Mouse (Mus musculus) erythroblast, adult 5-6 weeks (primary cell): ENCODE data around the gene Ier5. TPM values are rescaled to one million over a fixed set of nuclear protein-coding genes. Genes with fewer than 3 reads are reported as not detected.

ENCODE experiments used
- ATAC-seq: replicated peaks from 2 replicates; pipeline ENCODE4 v1.8.0; 2016; ENCODE audit warnings: moderate number of reproducible peaks, mild to moderate bottlenecking, moderate TSS enrichment, inconsistent platforms; ENCODE audit not compliant: poor library complexity, low FRiP score, severe bottlenecking
- total RNA-seq, 2 experiments: library from RNA; stranded (forward) in 1 of 2; stranded (reverse) in 1 of 2; fragments of 150-400 nt in 1 of 2; fragments of 200-764, 138-1000 nt in 1 of 2; gene quantifications; 2 replicates each; pipeline versions ENCODE4 v1.2.3 to v1.2.4; 2015 to 2017; ENCODE audit warnings: low replicate concordance in 2 of 2

The Ier5 gene
- total RNA-seq, 2 experiments from 2014 or later, result 7.5 to 7.6 TPM

DNA sequence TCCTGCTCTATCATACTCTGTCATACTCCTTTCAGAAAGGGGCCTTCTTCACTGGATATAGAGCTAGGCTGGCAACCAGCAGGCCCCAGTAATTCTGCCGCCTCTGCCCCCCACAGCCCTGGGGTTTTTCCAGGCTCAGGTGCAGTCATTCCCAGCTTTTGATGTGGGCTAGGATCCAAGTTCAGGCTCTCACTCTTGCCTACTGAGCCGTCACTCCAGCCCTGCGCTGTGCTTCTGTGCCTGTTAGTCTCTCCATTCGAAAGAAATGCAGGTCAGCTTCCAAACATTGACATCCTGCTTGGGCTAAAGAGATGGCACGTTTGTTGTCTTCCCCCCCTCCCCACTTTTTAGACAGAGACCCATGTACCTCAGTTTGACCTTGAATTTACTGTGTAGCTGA, 39.2 kb downstream of the Ier5 start:
- no peak for ATAC-seq

DNA sequence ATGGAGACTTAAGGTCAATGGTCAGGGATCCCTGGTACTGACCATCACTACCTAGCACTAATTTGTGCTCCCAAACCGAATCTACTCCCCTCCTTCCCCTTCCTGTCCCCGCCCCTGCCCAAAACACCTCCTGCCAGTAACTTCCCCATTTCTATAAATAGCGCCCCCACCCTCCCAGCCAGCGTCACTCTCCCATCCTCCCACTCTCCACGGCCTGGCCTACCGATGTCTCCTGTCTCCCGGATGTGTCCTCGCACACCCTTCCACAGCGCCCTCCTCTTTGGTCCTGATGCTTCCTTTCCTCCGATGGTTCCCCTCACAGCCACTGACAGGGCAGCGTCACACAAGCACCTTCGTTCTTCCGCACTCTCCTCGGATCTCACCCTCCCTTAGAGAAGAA, 39.9 kb downstream of the Ier5 start:
- no peak for ATAC-seq

DNA sequence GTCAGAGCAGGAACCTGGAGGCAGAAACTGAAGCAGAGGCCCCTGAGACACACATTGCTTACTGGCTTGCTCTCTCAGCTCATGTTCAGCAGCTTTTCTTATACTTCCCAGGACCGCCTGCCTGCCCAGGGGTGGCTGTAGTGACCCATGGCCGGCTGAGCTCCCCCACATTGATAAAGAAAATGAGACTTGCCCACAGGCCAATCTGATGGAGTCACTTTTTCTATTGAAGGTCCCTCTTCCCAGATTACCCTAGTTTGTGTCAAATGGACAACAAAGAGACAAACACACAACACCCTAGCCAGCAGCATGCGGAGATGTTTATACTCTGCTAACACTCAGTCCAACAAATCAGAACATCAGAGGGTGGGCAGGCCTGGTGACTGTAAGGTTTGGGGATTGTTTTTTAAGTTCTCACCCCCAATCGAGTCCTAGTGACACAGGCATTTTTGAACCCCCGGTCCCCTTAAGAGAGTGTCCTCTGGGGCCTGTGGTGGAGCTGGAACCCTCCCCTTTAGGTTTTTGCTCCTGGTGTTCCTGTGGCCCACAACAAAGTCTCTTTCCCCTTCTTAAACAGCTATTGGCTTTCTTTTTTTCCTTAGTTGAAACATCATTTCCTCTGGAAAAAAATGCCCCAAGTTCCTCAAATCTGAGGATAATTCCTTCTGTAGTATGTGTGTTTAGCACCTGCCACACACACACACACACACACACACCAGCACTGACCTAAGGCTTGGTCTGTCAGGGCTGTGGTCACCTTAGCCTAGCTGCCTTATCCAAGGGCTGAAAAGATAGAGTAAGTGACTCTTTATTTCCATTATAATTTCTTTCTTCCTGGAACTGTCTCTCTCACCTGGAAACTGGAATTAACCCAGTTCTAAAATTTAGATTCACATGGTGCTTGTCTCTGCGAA, 41.1 kb downstream of the Ier5 start:
- ATAC-seq, result no peak

DNA sequence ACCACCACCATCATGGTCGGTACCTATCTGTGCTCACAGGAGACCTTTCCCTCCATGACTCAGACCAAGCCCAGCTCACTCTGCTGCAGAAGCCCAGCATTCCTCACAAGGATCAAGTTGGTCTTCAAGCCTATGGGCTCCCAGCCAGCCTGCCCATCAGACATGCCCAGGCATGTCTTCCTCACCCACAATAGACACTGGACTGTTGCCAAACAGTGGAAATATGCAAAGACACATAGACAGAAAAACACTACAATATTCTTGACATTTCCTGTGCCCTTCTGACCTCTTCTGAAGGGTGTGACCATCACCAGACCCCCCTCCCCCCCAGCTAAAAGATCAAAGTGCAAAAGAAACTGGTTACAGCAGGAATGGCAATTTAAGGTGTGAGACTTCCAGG, 43.3 kb downstream of the Ier5 start:
- ATAC-seq, result no peak

DNA sequence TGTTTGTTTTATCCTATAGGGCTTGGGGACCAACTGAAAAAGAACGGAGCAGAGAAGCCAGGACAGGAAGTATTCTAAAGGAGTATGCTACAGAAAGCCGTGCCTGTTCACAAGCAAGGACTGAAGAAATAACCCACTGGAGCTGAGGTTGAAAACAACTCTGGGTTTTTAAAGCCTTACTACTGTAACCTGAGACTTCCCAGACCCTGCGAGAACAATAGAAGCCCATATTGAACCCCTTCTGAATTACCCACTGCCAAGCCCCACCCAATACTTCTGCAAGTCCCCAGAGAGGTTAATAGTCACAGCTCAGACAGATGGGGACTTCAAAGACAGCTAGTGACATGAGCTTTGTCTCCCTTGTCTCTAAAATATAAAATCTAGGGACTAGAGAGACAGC, 44.4 kb downstream of the Ier5 start:
- no peak for ATAC-seq

DNA sequence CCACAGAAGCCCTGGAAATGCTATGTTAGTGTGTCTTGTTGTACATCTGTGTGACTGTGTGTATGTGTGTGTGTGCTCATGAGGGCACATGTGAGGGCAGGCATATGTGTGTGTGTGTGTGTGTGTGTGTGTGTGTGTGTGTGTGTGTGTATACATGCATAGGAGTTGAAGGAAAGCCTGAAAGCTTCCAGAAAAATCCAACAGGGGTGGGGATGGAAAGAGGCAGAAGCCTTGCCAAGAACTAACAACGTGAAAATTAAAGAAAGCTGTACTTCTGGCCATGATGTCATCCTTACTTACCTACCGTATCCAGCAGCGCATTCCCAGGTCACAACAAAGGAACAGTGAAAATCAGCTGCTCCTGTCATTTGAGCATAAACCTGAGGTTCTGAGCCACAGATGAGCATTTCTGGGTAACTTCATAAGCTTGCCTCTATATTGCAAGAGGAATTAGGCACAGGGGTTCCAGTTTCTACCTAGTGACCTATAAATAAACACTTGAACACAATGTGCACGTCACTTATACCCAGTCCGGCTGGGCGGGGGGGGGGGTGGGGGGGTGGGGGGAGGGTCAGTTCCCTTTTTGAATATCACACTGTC, 45.0 kb downstream of the Ier5 start:
- no peak for ATAC-seq

DNA sequence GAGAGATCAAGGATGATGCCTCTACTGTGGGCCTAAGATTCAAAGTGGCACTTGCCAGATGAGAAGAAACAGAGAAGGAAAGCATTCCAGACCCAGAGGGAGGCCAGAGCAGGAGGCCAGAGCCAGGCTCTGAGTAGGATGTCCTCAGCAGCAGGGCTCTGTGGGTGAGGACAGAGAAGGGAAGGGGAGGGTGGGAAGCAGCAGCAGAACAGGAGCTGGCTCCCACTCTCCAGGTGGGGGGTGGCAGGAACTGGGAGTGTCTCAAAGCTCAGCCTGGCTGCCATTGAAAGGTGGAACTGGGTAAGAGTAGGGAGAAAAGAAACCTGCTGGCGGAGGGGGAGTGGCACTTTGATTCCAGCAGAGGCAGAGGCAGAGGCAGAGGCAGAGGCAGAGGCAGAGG, 46.1 kb downstream of the Ier5 start:
- no peak for ATAC-seq

DNA sequence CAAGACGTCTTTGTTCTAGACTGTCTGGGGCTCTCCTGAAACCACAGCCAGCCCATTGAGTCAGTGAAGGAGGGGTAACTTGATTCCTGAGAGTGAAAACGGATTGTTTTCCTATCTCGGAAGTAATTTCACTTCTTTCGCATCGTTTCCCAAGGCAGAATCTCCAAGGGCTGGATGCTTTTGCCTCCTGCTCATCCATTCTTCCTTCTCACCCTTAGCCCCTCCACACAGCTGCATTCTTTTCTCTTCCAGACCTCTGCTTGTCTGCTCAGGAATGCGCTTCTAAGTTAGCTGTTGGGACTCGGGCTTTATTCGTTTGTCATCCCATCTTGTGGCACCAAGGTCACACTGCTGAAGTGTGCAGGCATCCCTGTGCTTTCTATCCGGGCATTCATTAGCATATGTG, 46.7 kb downstream of the Ier5 start:
- ATAC-seq, result no peak

DNA sequence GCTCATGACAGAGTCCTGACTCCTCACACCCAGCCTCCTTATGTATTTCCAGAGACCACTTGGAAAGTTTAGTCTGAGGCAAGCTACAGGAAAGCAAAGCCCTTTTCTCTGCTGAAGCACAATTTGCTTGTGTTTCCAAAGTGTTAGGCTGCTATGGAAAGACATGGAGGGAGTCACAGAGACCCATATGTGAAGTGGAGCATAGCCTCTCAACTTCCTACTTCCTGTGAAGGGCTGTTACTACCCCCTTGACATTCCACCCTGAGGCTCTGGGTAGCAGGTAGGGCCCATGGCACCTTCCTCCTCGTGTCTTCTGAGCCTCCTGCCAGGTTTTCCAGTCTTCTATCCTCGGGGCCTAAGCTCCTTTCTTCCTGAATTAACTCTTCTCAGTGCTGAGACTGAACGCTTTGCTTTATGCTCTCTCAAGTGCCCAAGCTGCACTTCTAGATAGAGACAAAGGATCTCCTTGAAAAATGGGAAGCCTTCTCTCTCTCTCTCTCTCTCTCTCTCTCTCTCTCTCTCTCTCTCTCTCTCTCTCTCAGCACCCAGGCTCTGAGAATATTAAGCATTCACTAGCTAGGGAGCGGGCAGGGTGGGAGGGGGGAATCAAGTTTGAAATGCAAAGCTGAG, 47.2 kb downstream of the Ier5 start:
- ATAC-seq, result no peak

DNA sequence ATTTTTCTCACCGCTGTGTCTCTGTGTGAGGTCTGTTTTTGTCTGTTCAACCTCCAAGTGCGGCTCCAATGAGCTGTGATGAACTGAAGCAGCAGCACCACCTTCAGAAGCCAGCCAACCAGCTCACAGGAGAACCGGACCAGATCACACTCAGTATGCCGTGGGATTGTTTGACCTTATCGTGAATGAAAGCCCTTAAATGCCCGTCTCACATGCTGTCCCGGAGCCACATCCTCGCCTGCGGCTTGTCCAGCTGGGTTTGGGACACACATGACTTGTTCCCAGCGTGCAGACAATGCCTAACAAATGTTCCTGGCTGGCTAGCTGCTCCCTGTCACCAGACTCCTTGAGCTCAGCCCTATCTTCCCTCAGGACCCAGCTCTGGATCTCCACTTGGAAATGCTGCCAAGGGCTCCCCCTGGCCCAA, 47.7 kb downstream of the Ier5 start:
- ATAC-seq, result no peak

DNA sequence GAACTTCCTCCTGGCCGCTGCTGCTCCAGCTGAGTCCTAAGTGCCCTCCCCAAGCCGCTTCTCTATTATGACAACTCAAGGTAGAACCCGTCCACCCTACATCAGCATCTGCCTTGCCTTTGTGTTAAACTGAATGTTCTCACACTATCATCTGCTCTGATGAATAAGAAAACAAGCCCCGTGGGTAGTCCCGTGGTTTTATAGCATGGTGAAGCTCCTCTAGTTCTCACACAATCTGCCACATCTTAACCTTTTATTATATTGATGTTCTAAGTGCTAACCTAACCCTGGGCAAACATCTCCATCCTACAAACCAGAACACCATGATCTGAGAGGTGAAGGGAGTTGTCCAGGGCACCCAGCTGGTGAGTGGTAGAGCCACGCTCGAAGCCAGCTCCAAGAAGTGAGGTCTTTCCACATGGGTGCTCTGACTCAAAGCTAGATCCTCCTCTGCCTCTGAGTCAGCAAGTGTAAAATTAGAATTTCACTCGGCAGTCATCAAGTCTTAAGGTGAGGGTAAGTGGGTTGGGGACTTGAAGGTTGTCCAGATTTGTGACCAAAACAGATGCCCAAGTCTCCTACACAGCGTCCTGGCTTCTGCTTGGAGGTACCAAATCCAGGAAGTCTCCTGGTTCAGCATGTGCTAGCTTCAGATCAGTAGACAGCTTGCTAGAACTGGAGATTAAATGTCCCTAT, 48.4 kb downstream of the Ier5 start:
- no peak for ATAC-seq

DNA sequence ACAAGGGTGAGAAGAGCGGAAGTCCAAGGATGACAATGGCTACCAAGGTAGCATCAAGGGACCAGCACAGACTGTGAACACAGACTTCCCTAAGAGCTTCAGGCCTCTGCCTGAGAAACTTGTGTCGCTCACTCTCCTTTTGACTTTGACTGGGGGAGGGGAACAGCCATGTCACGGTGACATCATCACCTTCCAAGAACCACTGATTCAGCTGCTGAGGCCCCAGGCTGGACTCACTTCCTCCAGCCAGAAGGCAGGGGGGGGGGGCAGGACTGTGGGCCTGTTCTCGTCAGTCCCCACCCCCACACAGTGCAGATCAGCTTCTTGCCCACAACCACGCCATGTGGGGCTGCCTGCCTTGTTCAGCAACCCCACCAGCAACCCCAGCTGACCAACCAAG, 49.3 kb downstream of the Ier5 start:
- 0 out of 2 replicates have a peak, but pooled peaks have one; percentile 20 for ATAC-seq

DNA sequence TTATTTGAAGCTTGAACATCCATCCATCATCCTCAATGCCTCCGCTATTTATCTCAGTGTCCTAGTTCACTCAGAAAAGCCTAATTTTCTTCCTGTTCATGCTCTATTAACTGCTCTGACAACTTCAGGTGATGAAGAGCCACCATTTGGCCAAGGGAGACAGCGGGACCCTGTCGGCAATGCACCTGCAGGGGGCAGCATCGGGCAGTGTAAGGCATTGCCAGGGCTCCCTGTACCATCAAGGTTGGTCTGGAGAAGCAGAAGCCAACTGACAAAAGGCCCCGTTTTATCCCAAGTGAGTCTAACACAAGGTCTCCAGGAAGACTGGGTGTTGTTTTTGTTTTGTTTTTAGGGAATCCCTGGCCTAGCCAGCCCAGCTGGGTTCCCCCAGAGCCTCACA, 50.5 kb downstream of the Ier5 start:
- peak; percentile 87 for ATAC-seq

Other genes starting within 250 kb of the Ier5 start
- gene Cacna1e, start 215.1 kb downstream of the Ier5 start, total RNA-seq (2015; ENCODE audit: low replicate concordance), result 0.63 and 1.2 TPM in 2 replicates
- 0.85 and 0.98 TPM in 2 replicates for gene Cacna1e, start 215.1 kb downstream of the Ier5 start, total RNA-seq (2017; ENCODE audit: low replicate concordance)
- 1.3 and 2.3 TPM in 2 replicates for gene Mr1, start 47.2 kb upstream of the Ier5 start, total RNA-seq (2015; ENCODE audit: low replicate concordance)
- gene Mr1, start 47.2 kb upstream of the Ier5 start, total RNA-seq (2017; ENCODE audit: low replicate concordance), result 0.34 and 1.4 TPM in 2 replicates
- 2.3 and 3.8 TPM in 2 replicates for gene Stx6, start 59.1 kb upstream of the Ier5 start, total RNA-seq (2015; ENCODE audit: low replicate concordance)
- 4.9 and 7.4 TPM in 2 replicates for gene Stx6, start 59.1 kb upstream of the Ier5 start, total RNA-seq (2017; ENCODE audit: low replicate concordance)
- gene BC034090, start 144.8 kb upstream of the Ier5 start, total RNA-seq (2015; ENCODE audit: low replicate concordance), result not detected in 2 replicates
- gene BC034090, start 144.8 kb upstream of the Ier5 start, total RNA-seq (2017; ENCODE audit: low replicate concordance), result not detected in 2 replicates